Mouse (Mus musculus) testis, postnatal 14 days (tissue): ENCODE data around the gene Ltbp3.

Experiments used
- DNase-seq: peaks from one replicate; pipeline ENCODE4 v3.0.0; 2021; ENCODE audit warnings: low spot score

The Ltbp3 gene

DNA sequence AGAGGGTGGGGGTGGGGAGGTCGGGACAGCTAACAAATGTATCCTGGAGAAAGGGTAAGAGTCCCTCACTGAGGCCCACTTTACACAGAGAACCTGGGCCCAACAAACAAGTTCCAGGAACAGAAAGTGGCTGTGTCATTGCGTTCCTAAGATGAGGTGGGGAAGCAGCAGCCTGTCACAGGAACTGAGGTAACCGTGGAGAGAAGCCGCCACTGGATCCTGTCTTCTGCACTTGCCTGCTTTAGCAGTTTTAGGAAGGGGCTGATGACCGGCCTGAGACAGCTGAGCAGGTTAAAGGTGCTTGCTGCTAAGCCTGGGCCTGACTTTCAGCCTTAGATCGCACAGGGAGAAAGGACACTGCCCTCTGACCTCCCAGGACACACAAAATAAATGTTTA lies 66.1 kb downstream of the Ltbp3 start:
- DNase-seq: no peak

GRCm38 (mm10) chr19:5807740-5808139 lies 67.0 kb downstream of the Ltbp3 start:
- no peak for DNase-seq
